Mouse (Mus musculus): Measurements from ENCODE around the gene Filip1.

GRCm38 (mm10) chr9:79816464-79816863 lies 196.2 kb downstream of the Filip1 start:
- TF ChIP-seq CTCF (conservative IDR thresholded peaks at IDR 0.05; ENCODE audit: insufficient read depth, insufficient read length, low read depth, low read length), result no peak
- no peak for TF ChIP-seq POLR2A (IDR thresholded peaks at IDR 0.05; ENCODE audit: low read depth, low read length)

Measured in kidney, adult 2 months (tissue).